In the genomic region with DNA sequence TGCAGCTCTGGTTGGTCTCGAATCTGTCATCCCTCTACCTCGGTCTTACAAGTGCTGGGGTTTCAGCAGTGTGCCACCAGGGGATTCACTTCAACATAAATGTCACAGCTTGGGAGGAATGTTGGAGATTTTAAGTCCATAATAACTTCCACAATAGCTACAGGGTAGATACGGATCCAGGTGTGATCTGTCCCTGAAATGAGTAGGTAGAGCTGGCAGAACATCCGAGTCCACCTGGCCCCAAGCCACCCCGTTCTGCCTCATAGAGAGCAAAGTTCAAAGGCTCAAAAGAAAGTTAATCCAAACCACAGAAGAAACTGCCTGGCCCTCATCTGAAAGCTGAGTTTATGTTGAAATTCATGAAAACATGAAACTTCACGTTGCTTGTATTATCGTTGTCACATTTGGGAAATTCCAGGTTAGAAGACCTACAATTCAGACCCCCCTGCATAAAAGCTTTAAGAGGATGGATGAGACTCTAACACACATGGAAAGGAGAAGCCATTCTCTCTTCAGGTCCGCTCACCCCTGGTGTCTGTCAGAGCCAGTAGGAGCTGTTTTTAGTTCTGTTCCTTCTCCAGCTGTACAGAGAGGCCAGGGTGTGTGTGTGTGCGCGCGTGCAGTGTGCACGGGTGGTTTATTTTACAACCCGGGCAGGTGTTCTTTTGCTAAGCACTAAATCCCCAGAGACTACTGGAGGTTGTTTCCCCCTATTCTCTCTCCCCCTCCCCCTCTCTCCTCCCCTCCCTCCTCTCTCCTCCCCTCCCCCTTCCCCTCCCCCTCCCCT, we compare ENCODE assay signal across 14 mouse cellular contexts.
DNase-seq lines count a peak whose midpoint lies in the region; ATAC-seq lines count a peak whose summit lies in the region.
"Had no signal": no experiment of that assay in that cellular context is flagged by ENCODE, and none has a peak within 500 bp of the region (broad histone marks: within the 10 kb centered on the region; RNA-seq: fewer than 3 reads in every experiment).

No protein-coding gene starts in this region.

- peak; percentile 69 for DNase-seq in heart, embryonic 10.5 days (ENCODE audit: low spot score)
- DNase-seq in heart, adult 8-10 months (ENCODE audit: low spot score), result no peak
- DNase-seq in B cell, adult 2 months, result peak; percentile 53 to 56
- DNase-seq in kidney, adult 8-10 months, result peak; percentile 84 to 92
- no peak for DNase-seq in layer of hippocampus, adult 18-20 months (ENCODE audit: low spot score in 2 of 2)
- DNase-seq in gastrocnemius, postnatal 4 days (ENCODE audit: low spot score in 2 of 2), result no peak
- DNase-seq: forebrain, postnatal 0 days; layer of hippocampus, postnatal 36 days; lung, adult 18-20 months; right cerebral cortex, postnatal 14 days had no signal

- H3K4me1 ChIP-seq in heart, embryonic 10.5 days, result peaks cover 10% of the 10 kb centered on the region
- H3K4me1 ChIP-seq: hindbrain, embryonic 13.5 days had no signal

- H3K27ac ChIP-seq in heart, embryonic 10.5 days, result no peak overlapping the region
- H3K27ac ChIP-seq: embryonic facial prominence, embryonic 12.5 days; hindbrain, embryonic 13.5 days had no signal

- no peaks in the 10 kb centered on the region for H3K27me3 ChIP-seq in heart, embryonic 10.5 days (ENCODE audit: insufficient read depth, poor library complexity, severe bottlenecking)
- H3K27me3 ChIP-seq: embryonic facial prominence, embryonic 12.5 days; hindbrain, embryonic 13.5 days had no signal

- 77% methylated on average over 13 of the region's 13 CpGs for WGBS in heart, embryonic 10.5 days

- H3K9me3 ChIP-seq in heart, embryonic 10.5 days, result no peaks in the 10 kb centered on the region
- H3K9me3 ChIP-seq: embryonic facial prominence, embryonic 12.5 days; hindbrain, embryonic 13.5 days had no signal

- no peaks in the 10 kb centered on the region; the same call in 1 of the 2 replicates for H3K36me3 ChIP-seq in heart, embryonic 10.5 days
- H3K36me3 ChIP-seq: embryonic facial prominence, embryonic 12.5 days; hindbrain, embryonic 13.5 days had no signal

- peak; percentile 79 for ATAC-seq in neutrophil, adult 5-6 weeks (ENCODE audit: extremely low read depth, insufficient number of reproducible peaks, low FRiP score, poor library complexity, severe bottlenecking)
- ATAC-seq in megakaryocyte progenitor cell, adult 5-6 weeks (replicated peaks; ENCODE audit: poor library complexity), result no peak
- ATAC-seq: forebrain, postnatal 0 days had no signal

- H3K4me3 ChIP-seq in heart, embryonic 10.5 days, result no peak overlapping the region
- H3K4me3 ChIP-seq: embryonic facial prominence, embryonic 12.5 days; hindbrain, embryonic 13.5 days had no signal

Comparison
In these comparisons a context has a peak if more than half of its experiments do, and no peak if none do; other contexts are left out.
1. DNase-seq: peak in heart, embryonic 10.5 days (single experiment), B cell, adult 2 months (2 of 2) and kidney, adult 8-10 months (2 of 2); none in heart, adult 8-10 months (single experiment), layer of hippocampus, adult 18-20 months (0 of 2) and gastrocnemius, postnatal 4 days (0 of 2).